Mouse (Mus musculus) kidney, adult 2 months (tissue): Measurements from ENCODE around the gene Tcfl5.
A peak's percentile ranks its signal among the peaks of the same experiment; 100 is the strongest.

Experiments used
- CTCF ChIP-seq: fragments of 200-500 bp; conservative IDR thresholded peaks from 2 replicates; pipeline ENCODE4 v1.5.1; 2011; ENCODE audit warnings: low read depth, mild to moderate bottlenecking, control low read depth, low read length, moderate library complexity, mixed read lengths; ENCODE audit not compliant: insufficient read depth, insufficient read length
- POLR2A ChIP-seq: fragments of 200-500 bp; IDR thresholded peaks from one replicate; pipeline ENCODE4 v1.6.1; 2011; ENCODE audit warnings: low read depth, low read length, control low read depth

DNA sequence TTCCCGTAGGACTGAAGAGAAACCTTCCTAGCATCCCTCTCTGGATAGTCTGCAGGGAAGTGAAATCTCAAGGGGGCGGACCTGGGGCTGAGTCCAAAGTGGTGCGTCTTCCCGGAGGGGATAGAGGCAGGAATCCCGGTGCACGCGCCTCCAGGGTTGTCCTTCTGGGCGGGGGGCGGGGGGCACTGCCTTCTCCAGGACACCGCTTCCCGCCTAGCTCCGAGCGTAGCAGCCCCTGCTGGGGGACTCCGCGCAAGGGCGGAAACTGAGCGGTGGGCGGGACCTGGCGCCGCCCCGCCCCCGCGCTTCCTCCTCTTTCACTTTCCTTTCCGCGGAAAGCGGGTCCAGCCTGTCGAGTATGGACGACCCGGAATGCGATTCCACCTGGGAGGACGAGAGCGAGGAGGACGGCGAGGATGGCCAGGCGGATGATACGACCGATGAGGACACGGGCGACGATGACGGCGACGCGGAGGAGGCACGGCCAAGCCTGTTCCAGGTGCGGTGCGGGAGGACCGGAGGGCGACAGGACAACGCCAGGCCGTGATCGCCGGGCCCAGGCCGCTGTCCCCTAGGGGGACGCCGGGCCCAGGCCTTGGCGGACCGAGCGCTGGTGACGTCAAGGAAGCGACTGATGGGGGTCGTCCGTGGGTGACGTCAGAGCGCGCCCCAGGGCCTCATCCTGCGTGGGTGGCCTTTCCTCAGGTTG, 53.2 kb downstream of the Tcfl5 start, which contains the start of gene Ogfr:
- TF ChIP-seq CTCF: no peak
- TF ChIP-seq POLR2A: peak; percentile 5
